Mouse (Mus musculus) kidney, postnatal 0 days (tissue): Measurements from ENCODE around the gene Tapbp. TPM values are rescaled to one million over a fixed set of nuclear protein-coding genes. Genes with fewer than 3 reads are reported as not detected.

Source experiments
- ATAC-seq: fragments of 200-750 bp; cut with Nextera tagmentation; replicated peaks from 2 replicates; pipeline ENCODE4 v1.8.0; 2017; ENCODE audit warnings: low read depth, moderate number of reproducible peaks, moderate TSS enrichment, moderate library complexity; ENCODE audit not compliant: low FRiP score
- DNase-seq: peaks from one replicate; pipeline ENCODE4 v3.0.0-alpha.2; 2016; ENCODE audit warnings: low spot score
- H3K27ac ChIP-seq: fragments of 300-500 bp; sonication (generic); 2 replicates; pipeline ENCODE4 v1.5.1; 2014; ENCODE audit warnings: mild to moderate bottlenecking
- H3K27me3 ChIP-seq: fragments of 300-500 bp; sonication (generic); 2 replicates; pipeline ENCODE4 v1.6.1; 2014; ENCODE audit warnings: low read length, mixed read lengths; ENCODE audit not compliant: insufficient read depth
- H3K36me3 ChIP-seq: fragments of 300-500 bp; sonication (generic); 2 replicates; pipeline ENCODE4 v1.6.1; 2014; ENCODE audit warnings: low read length, mixed read lengths; ENCODE audit not compliant: insufficient read depth
- H3K4me1 ChIP-seq: fragments of 300-500 bp; sonication (generic); replicated peaks from 2 replicates; pipeline ENCODE4 v1.6.1; 2014; ENCODE audit warnings: antibody characterized with exemption, low read length, mixed read lengths; ENCODE audit not compliant: insufficient read depth
- H3K4me2 ChIP-seq: fragments of 300-500 bp; sonication (generic); 2 replicates; pipeline ENCODE4 v1.6.1; 2014; ENCODE audit warnings: mild to moderate bottlenecking, low read length, moderate library complexity, mixed read lengths
- H3K4me3 ChIP-seq: fragments of 300-500 bp; sonication (generic); replicated peaks from 2 replicates; pipeline ENCODE4 v1.5.1; 2014; ENCODE audit warnings: low read depth, low read length
- H3K9ac ChIP-seq: fragments of 300-500 bp; sonication (generic); 2 replicates; pipeline ENCODE4 v1.6.1; 2014; ENCODE audit warnings: low read depth, low read length
- H3K9me3 ChIP-seq: fragments of 300-500 bp; sonication (generic); replicated peaks from 2 replicates; pipeline ENCODE4 v1.6.1; 2016; ENCODE audit warnings: low read length, inconsistent platforms, mixed read lengths
- CTCF ChIP-seq: IDR thresholded peaks from 2 replicates; pipeline ENCODE4 v1.5.1; 2016; ENCODE audit warnings: antibody characterized with exemption, low read depth, mild to moderate bottlenecking, moderate library complexity
- WGBS: fragments of 180-500 bp; shearing (Covaris S2); extraction: QIAGEN DNeasy Blood & Tissue Kit; methylation state at CpG from one replicate; pipeline ENCODE4 v1.1.7; 2014; 5-methylcytosine and 5-hydroxymethylcytosine counted together
- polyA plus RNA-seq: library from polyadenylated mRNA; unstranded; fragments of >200 nt; fragmentation: Nextera tagmentation; extraction: Ambion mirVana; gene quantifications from 2 replicates; pipeline ENCODE4 v1.2.1, GENCODE M21; 2015

Gene Tapbp
- polyA plus RNA-seq, 1 experiment from 2014 or later: 53.2 TPM

- H3K4me3 ChIP-seq: no peak overlapping the region
- H3K27ac ChIP-seq: no peak overlapping the region
- H3K4me1 ChIP-seq: peaks cover 29% of the 10 kb centered on the region
- no peak for DNase-seq
- peaks cover 25% of the 10 kb centered on the region; the same call in 1 of the 2 replicates for H3K36me3 ChIP-seq
- no peaks in the 10 kb centered on the region for H3K9me3 ChIP-seq
- H3K4me2 ChIP-seq: no peak overlapping the region
- 0 out of 2 replicates have a peak overlapping the region, but pooled peaks have one; percentile 35 for H3K9ac ChIP-seq
- 82% methylated on average over 4 of the region's 4 CpGs for WGBS
- no peak for ATAC-seq
- no peak for TF ChIP-seq CTCF
- H3K27me3 ChIP-seq: no peaks in the 10 kb centered on the region
These were observed 37.2 kb downstream of the Tapbp start for GRCm38 (mm10) chr17:33952879-33953278.

GRCm38 (mm10) chr17:33953310-33953709 lies 37.6 kb downstream of the Tapbp start:
- 78% methylated on average over 3 of the region's 3 CpGs for WGBS
- no peak overlapping the region for H3K4me2 ChIP-seq
- no peak overlapping the region for H3K27ac ChIP-seq

GRCm38 (mm10) chr17:33953961-33954565 lies 38.4 kb downstream of the Tapbp start:
- Histone ChIP-seq H3K27ac (peak overlapping the region; percentile 91; the same call in 1 of the 2 replicates), H3K36me3 (peaks cover 27% of the 10 kb centered on the region), H3K9me3 (no peaks in the 10 kb centered on the region), H3K4me1 (peaks cover 29% of the 10 kb centered on the region), H3K4me3 (peak overlapping the region; percentile 94), H3K9ac (peak overlapping the region; percentile 94), H3K4me2 (peak overlapping the region; percentile 80), H3K27me3 (no peaks in the 10 kb centered on the region)
- no peak for ATAC-seq
- DNase-seq: no peak
- TF ChIP-seq CTCF: no peak
- 37% methylated on average over 5 of the region's 5 CpGs for WGBS

More at GRCm38 (mm10) chr17:33953310-33953709, 37.6 kb downstream of the Tapbp start:
- H3K4me1 ChIP-seq: peaks cover 29% of the 10 kb centered on the region
- ATAC-seq (no peak), DNase-seq (no peak)
- H3K36me3 ChIP-seq: peaks cover 23% of the 10 kb centered on the region; the same call in 1 of the 2 replicates
- no peaks in the 10 kb centered on the region for H3K27me3 ChIP-seq
- peak overlapping the region; percentile 35; the same call in 1 of the 2 replicates for H3K9ac ChIP-seq
- H3K9me3 ChIP-seq: no peaks in the 10 kb centered on the region
- no peak overlapping the region for H3K4me3 ChIP-seq
- no peak for TF ChIP-seq CTCF

GRCm38 (mm10) chr17:33954646-33955554 lies 39.2 kb downstream of the Tapbp start:
- no peak for TF ChIP-seq CTCF
- H3K27me3 ChIP-seq: no peaks in the 10 kb centered on the region
- under 1% methylated on average over 33 of the region's 33 CpGs for WGBS
- no peak; the same call in 1 of the 2 replicates for ATAC-seq
- peak overlapping the region; percentile 91 for H3K27ac ChIP-seq
- peak; percentile 42 for DNase-seq
- peak overlapping the region; percentile 80 for H3K4me2 ChIP-seq
- peak overlapping the region; percentile 94 for H3K4me3 ChIP-seq
- peak overlapping the region; percentile 94 for H3K9ac ChIP-seq
- peaks cover 29% of the 10 kb centered on the region for H3K4me1 ChIP-seq
- no peaks in the 10 kb centered on the region for H3K9me3 ChIP-seq
- H3K36me3 ChIP-seq: peaks cover 30% of the 10 kb centered on the region

GRCm38 (mm10) chr17:33955555-33956214 lies 40.0 kb downstream of the Tapbp start, which contains the start of the genes Vps52 and Rps18:
TSS of gene Vps52 (plus strand) at chr17:33955812.
TSS of gene Rps18 (minus strand) at chr17:33956001.
- Histone ChIP-seq H3K4me1 (peaks cover 26% of the 10 kb centered on the region), H3K9ac (peak within 1 kb of the TSS; percentile 94), H3K9me3 (no peaks in the 10 kb centered on the region), H3K27me3 (no peaks in the 10 kb centered on the region), H3K27ac (peak within 1 kb of the TSS; percentile 91), H3K36me3 (peaks cover 33% of the 10 kb centered on the region), H3K4me3 (peak within 1 kb of the TSS; percentile 94), H3K4me2 (peak within 1 kb of the TSS; percentile 84)
- ATAC-seq: peak; percentile 81
- peak; percentile 99 for DNase-seq
- under 1% methylated on average over 50 of the region's 50 CpGs for WGBS
- TF ChIP-seq CTCF: peak; percentile 42

- ATAC-seq (no peak), DNase-seq (no peak)
- peak overlapping the region; percentile 84 for H3K9ac ChIP-seq
- WGBS: 6% methylated on average over 10 of the region's 10 CpGs
- H3K4me2 ChIP-seq: peak overlapping the region; percentile 84
- H3K27me3 ChIP-seq: no peaks in the 10 kb centered on the region
- H3K4me1 ChIP-seq: peaks cover 23% of the 10 kb centered on the region
- no peak for TF ChIP-seq CTCF
- peak overlapping the region; percentile 91 for H3K27ac ChIP-seq
- peak overlapping the region; percentile 94 for H3K4me3 ChIP-seq
- no peaks in the 10 kb centered on the region for H3K9me3 ChIP-seq
- peaks cover 38% of the 10 kb centered on the region for H3K36me3 ChIP-seq
These were observed 40.6 kb downstream of the Tapbp start for GRCm38 (mm10) chr17:33956336-33956735.
